Mouse (Mus musculus): Measurements from ENCODE around the gene Nin. TPM values are rescaled to one million over a fixed set of nuclear protein-coding genes. Genes with fewer than 3 reads are reported as not detected.

The Nin gene
- polyA plus RNA-seq, 1 experiment from 2014 or later, result 12.0 TPM

DNA sequence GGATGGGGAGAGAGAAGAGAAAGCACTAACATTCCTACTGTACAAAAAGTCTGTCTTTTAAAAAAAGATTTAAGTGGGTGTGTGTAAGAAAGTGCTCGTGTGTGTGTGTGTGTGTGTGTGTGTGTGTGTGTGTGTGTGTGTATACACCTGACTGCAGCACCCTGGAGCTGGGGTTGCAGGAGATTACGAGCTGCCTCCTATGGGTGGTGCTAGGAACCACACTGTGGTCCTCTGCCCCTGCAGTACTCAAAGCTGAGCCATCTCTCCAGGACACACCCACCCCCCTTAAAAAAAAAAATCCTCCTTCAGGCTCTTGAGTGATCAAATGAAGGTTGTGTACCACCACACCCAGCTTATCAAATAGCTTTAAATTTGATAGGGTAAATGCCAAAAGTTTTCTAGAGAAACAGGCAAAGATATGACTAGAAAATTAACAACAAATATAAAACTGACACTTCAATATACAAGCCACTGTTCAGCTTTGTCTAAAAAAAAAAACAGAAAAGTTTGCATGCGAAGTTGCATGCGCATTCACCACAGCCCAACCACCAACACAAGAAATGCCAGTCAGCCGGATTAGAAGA, 27.6 kb upstream of the Nin start:
- 0 out of 2 replicates have a peak, but pooled peaks cover under 1% of the 10 kb centered on the region for H3K27me3 ChIP-seq
- H3K9me3 ChIP-seq, result no peaks in the 10 kb centered on the region
- 89% methylated on average over 5 of the region's 5 CpGs for WGBS
- no peak overlapping the region for H3K27ac ChIP-seq
- H3K4me1 ChIP-seq (replicated peaks), result no peaks in the 10 kb centered on the region
- H3K4me3 ChIP-seq (replicated peaks), result no peak overlapping the region
- H3K9ac ChIP-seq (replicated peaks), result no peak overlapping the region
- ATAC-seq (ENCODE audit: insufficient number of reproducible peaks, insufficient read depth, low FRiP score, low TSS enrichment, low read depth), result no peak
- no peak overlapping the region for H3K4me2 ChIP-seq
- no peaks in the 10 kb centered on the region for H3K36me3 ChIP-seq

DNA sequence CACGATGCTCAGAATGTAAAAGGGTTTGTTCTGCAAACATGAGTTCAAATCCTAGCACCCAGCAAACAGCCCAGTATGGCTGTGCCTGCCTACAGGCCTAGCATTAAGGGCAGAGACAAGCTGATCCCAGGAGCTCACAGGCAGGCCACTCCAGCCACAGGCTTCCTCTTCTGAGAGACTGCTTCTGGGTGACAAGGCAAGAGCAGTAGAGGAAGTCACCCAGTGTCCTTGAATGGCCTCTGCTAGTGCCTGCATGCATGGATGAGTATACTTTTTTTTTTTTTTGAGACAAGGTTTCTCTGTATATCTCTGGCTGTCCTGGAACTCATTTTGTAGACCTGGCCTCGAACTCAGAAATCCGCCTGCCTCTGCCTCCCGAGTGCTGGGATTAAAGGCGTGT, 27.0 kb upstream of the Nin start:
- Histone ChIP-seq H3K27ac (no peak overlapping the region), H3K4me2 (no peak overlapping the region), H3K36me3 (no peaks in the 10 kb centered on the region), H3K9me3 (no peaks in the 10 kb centered on the region), H3K9ac (replicated peaks) (no peak overlapping the region), H3K27me3 (no peaks in the 10 kb centered on the region), H3K4me1 (replicated peaks) (no peaks in the 10 kb centered on the region), H3K4me3 (replicated peaks) (no peak overlapping the region)
- no peak for ATAC-seq (ENCODE audit: insufficient number of reproducible peaks, insufficient read depth, low FRiP score, low TSS enrichment, low read depth)
- WGBS, result 95% methylated on average over 5 of the region's 5 CpGs

DNA sequence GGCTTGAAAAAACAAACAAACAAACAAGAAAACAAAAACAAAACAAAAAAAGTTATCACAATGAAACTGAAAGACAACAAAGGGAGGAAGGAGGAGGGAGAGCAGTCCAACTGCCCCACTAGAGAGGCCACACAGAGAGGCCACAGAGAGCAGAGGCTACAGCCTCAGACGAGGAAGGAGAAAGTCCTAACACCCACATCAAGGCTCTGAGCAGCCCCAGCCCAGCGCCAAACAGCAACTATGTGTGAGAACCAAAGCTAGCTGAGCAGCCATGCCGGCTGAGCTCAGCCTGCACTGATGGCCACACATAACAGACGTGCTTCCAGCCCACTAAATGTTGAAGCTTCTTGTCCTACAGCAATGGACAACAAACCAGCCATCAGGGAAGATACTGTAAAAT, 26.4 kb upstream of the Nin start:
- no peaks in the 10 kb centered on the region for H3K27me3 ChIP-seq
- 58% methylated on average over 4 of the region's 4 CpGs for WGBS
- H3K36me3 ChIP-seq, result no peaks in the 10 kb centered on the region
- H3K27ac ChIP-seq, result no peak overlapping the region
- H3K9ac ChIP-seq (replicated peaks), result no peak overlapping the region
- no peak for ATAC-seq (ENCODE audit: insufficient number of reproducible peaks, insufficient read depth, low FRiP score, low TSS enrichment, low read depth)
- no peak overlapping the region for H3K4me3 ChIP-seq (replicated peaks)
- no peak overlapping the region for H3K4me2 ChIP-seq
- H3K9me3 ChIP-seq, result no peaks in the 10 kb centered on the region
- no peaks in the 10 kb centered on the region for H3K4me1 ChIP-seq (replicated peaks)

DNA sequence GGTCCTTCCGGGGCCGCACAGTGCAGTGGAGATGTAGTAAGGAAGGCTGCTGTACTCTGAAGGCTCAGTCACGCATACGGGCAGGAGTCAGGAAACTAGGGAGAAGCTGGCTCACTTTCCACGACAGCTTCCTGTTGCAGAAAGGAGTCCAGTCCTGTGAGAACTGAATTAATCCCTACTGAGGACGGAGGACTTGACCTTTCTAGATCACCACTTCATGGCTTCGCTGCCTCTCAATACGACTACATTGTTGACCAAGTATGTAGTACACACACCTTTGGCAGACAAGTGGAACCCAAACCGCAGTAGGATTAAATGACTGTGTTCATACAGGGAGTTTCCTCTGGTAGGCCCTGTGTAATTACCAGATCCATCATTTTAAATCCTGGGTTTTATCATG, 24.1 kb upstream of the Nin start:
- H3K4me2 ChIP-seq, result no peak overlapping the region
- H3K9ac ChIP-seq (replicated peaks), result no peak overlapping the region
- no peak overlapping the region for H3K27ac ChIP-seq
- H3K36me3 ChIP-seq, result no peaks in the 10 kb centered on the region
- no peaks in the 10 kb centered on the region for H3K9me3 ChIP-seq
- H3K27me3 ChIP-seq, result no peaks in the 10 kb centered on the region
- WGBS, result 88% methylated on average over 9 of the region's 9 CpGs
- no peaks in the 10 kb centered on the region for H3K4me1 ChIP-seq (replicated peaks)
- ATAC-seq (ENCODE audit: insufficient number of reproducible peaks, insufficient read depth, low FRiP score, low TSS enrichment, low read depth), result no peak
- H3K4me3 ChIP-seq (replicated peaks), result no peak overlapping the region

DNA sequence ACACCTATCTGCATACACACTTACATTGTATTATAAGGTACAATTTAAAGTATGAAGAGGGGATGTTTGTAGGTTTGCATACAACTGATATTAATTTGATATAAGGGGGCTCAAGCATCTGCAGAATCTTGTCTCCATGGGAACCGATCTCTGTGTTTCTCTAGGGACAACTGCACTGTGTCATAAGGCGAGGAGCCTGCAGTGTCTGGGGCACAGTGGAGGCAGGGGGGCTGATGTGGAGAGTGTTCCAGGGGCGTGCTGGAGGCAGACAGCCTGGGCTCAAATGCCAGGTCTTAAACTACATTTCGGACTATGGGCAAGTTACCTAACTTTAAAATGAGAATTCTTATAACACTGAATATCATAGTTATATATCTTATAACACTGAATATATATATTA, 23.6 kb upstream of the Nin start:
- Histone ChIP-seq H3K4me2 (no peak overlapping the region), H3K27me3 (no peaks in the 10 kb centered on the region), H3K36me3 (no peaks in the 10 kb centered on the region), H3K9me3 (no peaks in the 10 kb centered on the region), H3K9ac (replicated peaks) (no peak overlapping the region), H3K4me3 (replicated peaks) (no peak overlapping the region), H3K4me1 (replicated peaks) (no peaks in the 10 kb centered on the region), H3K27ac (no peak overlapping the region)
- ATAC-seq (ENCODE audit: insufficient number of reproducible peaks, insufficient read depth, low FRiP score, low TSS enrichment, low read depth), result no peak; the same call in 1 of the 2 replicates
- 82% methylated on average over 4 of the region's 4 CpGs for WGBS

DNA sequence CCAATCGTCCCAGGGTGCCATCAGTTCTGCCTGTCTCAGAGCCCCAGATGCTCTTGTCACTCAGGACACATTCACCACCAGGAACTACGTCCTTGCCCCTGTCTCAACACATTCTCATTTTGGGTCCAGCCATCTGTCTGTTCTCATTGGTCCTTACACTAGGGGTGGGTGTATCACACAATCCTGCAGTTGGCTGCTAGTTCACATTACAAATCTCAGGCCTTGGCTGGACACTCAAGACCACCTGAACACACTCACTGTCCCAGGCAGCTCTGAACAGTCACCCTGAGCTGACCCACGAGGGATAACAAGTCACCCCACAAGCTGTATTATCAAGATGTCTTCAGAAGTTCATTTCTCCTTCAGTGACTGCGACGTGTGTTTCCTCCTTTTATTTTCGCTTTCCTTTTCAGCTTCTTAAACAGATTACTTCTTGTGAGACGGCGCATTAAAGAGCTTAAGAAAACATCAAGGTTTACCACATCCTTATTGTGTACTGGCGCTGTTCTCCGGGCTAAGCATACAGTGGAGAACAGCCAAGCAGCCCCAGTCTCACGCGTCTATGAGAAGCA, 22.8 kb upstream of the Nin start:
- H3K27me3 ChIP-seq, result no peaks in the 10 kb centered on the region
- no peak for ATAC-seq (ENCODE audit: insufficient number of reproducible peaks, insufficient read depth, low FRiP score, low TSS enrichment, low read depth)
- H3K9me3 ChIP-seq, result no peaks in the 10 kb centered on the region
- 66% methylated on average over 12 of the region's 12 CpGs for WGBS
- no peak overlapping the region for H3K4me2 ChIP-seq
- no peaks in the 10 kb centered on the region for H3K36me3 ChIP-seq
- no peak overlapping the region for H3K9ac ChIP-seq (replicated peaks)
- H3K4me1 ChIP-seq (replicated peaks), result no peaks in the 10 kb centered on the region; the same call in 1 of the 2 replicates
- H3K27ac ChIP-seq, result no peak overlapping the region
- no peak overlapping the region for H3K4me3 ChIP-seq (replicated peaks)

DNA sequence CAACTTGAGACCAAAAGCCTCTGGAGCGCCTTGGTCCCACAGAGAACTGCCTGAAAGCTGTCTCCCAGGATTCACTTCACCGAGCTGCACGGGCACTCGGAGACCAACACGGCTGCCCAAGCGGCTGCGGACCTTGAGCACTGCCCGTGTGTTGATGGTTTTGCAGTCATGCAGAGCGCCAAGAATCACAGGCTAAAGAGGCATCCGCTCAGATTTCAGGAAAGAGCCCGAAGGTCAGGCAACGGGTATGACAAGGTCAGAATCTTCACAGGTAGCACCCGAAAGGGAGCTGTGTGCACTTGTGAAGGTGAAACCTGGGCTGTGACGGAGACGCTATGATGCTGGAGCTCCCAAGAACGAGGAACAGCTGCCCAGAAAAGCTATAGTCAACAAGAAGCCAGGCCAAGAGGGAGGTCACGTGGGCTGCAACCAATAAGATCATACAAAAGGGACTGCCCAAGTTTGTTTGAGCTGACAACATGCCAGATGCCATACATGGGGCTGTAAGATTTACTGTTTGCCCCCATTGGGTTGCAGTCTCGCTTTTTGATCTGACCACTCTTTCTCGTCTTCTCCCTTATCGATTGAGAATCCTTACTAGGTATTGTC, 21.2 kb upstream of the Nin start:
- Histone ChIP-seq H3K9ac (replicated peaks) (no peak overlapping the region), H3K4me1 (replicated peaks) (no peaks in the 10 kb centered on the region; the same call in 1 of the 2 replicates), H3K27ac (no peak overlapping the region), H3K27me3 (no peaks in the 10 kb centered on the region), H3K36me3 (no peaks in the 10 kb centered on the region), H3K4me2 (no peak overlapping the region), H3K4me3 (replicated peaks) (no peak overlapping the region), H3K9me3 (no peaks in the 10 kb centered on the region)
- 87% methylated on average over 20 of the region's 20 CpGs for WGBS
- ATAC-seq (ENCODE audit: insufficient number of reproducible peaks, insufficient read depth, low FRiP score, low TSS enrichment, low read depth), result no peak

DNA sequence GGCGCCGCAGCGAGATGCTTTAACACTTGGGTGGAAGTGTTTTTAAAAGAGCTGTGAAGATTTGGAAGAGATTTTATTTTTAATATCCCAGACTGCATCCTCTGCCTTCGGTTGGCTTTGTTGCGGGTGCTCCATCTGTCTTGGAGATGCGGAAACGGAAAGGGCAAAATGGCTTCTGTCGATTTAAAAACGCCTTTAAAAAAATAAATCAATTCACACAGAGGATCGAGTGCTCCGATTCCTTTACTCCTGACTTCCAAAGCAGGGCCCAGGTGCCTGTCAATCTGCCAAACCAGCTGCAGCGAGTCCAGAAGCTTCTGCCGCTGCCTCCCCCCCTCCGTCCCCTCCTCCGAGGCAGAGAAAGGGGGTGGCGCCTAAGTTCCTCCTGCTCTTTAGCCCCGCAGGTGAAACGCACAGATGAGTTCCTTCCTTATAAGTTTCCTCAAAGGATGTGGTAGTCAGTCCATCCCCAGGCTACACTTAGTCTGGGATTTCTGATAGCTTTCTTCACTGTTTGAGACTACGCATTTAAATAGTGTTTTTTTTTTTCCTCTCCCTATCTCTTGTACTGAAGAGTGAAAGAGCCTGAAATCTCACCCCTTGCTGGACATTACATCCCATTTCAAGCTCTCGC, 17.6 kb upstream of the Nin start:
- 49% methylated on average over 20 of the region's 20 CpGs for WGBS
- H3K27ac ChIP-seq, result no peak overlapping the region
- H3K9me3 ChIP-seq, result no peaks in the 10 kb centered on the region
- H3K4me3 ChIP-seq (replicated peaks), result 0 out of 2 replicates have a peak overlapping the region, but pooled peaks have one; percentile 9
- ATAC-seq (ENCODE audit: insufficient number of reproducible peaks, insufficient read depth, low FRiP score, low TSS enrichment, low read depth), result no peak
- H3K36me3 ChIP-seq, result no peaks in the 10 kb centered on the region
- peak overlapping the region; percentile 39 for H3K4me2 ChIP-seq
- no peaks in the 10 kb centered on the region for H3K27me3 ChIP-seq
- no peaks in the 10 kb centered on the region; the same call in 1 of the 2 replicates for H3K4me1 ChIP-seq (replicated peaks)
- H3K9ac ChIP-seq (replicated peaks), result no peak overlapping the region; the same call in 1 of the 2 replicates

DNA sequence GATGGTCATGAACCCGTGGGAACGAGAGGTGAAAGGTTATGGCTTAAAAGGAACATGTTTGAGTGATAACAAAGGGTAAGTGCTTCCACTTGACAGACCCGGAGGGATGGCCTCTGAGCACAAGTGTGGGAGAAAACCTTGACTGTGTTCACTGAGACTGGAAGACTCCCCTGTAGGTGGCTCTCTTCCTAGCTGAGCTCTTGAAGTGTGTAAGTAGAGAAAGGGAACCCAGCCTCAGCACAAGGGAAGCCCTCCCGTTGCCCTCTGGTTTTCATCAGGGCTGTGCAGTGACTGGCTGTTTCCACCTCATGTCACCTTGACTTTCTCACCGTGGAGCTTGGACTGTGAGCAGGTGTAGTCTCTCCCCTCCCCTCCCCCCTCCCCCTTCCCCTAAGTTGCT, 15.6 kb upstream of the Nin start:
- Histone ChIP-seq H3K36me3 (no peaks in the 10 kb centered on the region), H3K9me3 (no peaks in the 10 kb centered on the region), H3K4me2 (no peak overlapping the region), H3K27me3 (no peaks in the 10 kb centered on the region), H3K27ac (no peak overlapping the region), H3K4me3 (replicated peaks) (no peak overlapping the region), H3K4me1 (replicated peaks) (no peaks in the 10 kb centered on the region; the same call in 1 of the 2 replicates), H3K9ac (replicated peaks) (no peak overlapping the region)
- WGBS, result 51% methylated on average over 5 of the region's 5 CpGs
- ATAC-seq (ENCODE audit: insufficient number of reproducible peaks, insufficient read depth, low FRiP score, low TSS enrichment, low read depth), result no peak

DNA sequence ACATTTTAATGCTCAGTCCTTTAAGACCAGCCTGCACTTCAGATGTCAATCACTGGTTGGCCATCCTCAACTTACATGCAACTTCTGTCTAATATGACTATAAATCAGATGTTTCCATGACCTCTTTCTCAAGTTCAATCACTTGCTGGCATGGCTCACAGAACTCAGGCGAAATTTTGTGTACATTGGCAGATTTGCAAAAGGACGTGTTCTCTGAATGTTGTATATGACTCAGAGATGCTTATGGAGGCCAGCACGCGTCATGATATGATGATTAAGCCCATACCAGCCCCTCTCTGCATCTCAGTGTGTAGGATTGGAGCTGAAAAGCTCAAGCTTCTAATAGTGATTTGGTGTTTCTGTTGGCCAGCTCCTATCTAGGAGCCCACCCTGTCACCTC, 13.1 kb upstream of the Nin start:
- no peak overlapping the region for H3K4me2 ChIP-seq
- H3K4me3 ChIP-seq (replicated peaks), result no peak overlapping the region
- no peaks in the 10 kb centered on the region for H3K27me3 ChIP-seq
- H3K36me3 ChIP-seq, result no peaks in the 10 kb centered on the region
- no peaks in the 10 kb centered on the region; the same call in 1 of the 2 replicates for H3K4me1 ChIP-seq (replicated peaks)
- no peak overlapping the region for H3K9ac ChIP-seq (replicated peaks)
- H3K9me3 ChIP-seq, result no peaks in the 10 kb centered on the region
- WGBS, result 90% methylated on average over 4 of the region's 4 CpGs
- H3K27ac ChIP-seq, result no peak overlapping the region
- no peak for ATAC-seq (ENCODE audit: insufficient number of reproducible peaks, insufficient read depth, low FRiP score, low TSS enrichment, low read depth)

DNA sequence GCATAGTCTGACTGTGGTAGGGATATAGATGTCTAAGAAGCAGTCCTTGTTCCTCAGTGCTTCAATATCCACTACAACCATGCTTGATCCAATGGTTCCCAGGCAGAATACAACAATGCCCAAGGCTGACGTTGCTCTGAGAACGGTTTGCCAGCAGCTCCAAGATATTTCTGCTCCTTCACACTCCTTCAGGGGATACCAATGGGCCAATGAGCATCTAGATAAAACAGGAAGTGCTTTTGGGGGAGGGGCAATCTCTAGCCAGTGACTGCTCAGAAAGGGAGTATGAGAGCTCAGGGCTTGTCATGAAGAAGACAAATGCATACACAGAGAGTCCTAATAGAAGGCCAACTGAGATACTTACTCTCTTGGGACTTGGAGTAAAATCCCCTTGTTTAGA, 6.0 kb upstream of the Nin start:
- no peak overlapping the region for H3K4me2 ChIP-seq
- no peaks in the 10 kb centered on the region for H3K9me3 ChIP-seq
- ATAC-seq (ENCODE audit: insufficient number of reproducible peaks, insufficient read depth, low FRiP score, low TSS enrichment, low read depth), result no peak
- H3K4me1 ChIP-seq (replicated peaks), result no peaks in the 10 kb centered on the region
- no peak overlapping the region for H3K27ac ChIP-seq
- no peak overlapping the region for H3K4me3 ChIP-seq (replicated peaks)
- H3K36me3 ChIP-seq, result no peaks in the 10 kb centered on the region
- no peak overlapping the region for H3K9ac ChIP-seq (replicated peaks)
- 62% methylated on average over 2 of the region's 2 CpGs for WGBS
- H3K27me3 ChIP-seq, result 0 out of 2 replicates have a peak, but pooled peaks cover 2% of the 10 kb centered on the region

Measured in limb, embryonic 12.5 days (tissue).